ENCODE assay signal across 14 mouse cellular contexts in the genomic region with DNA sequence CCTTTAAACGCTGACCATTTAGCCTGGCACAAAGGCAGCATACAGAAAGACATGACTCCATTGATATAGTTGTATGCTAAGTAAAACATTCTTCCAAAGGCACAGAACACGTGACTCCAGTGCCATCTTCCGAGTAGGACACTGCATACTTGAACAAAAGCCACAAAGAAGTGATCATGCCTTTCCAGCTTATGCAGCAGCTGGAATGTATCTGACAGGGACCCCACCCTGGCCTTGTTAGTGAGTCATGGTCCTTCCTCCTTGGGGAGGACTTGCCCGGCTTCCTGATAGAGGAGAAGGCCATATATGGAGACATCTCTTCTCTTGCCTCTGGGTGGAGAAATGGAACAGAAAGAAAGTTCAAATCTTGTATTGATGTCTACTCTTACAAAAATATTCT.
DNase-seq lines count a peak whose midpoint lies in the region; ATAC-seq and TF ChIP-seq lines count a peak whose summit lies in the region.
"Had no signal": no experiment of that assay in that cellular context is flagged by ENCODE, and none has a peak within 500 bp of the region (broad histone marks: within the 10 kb centered on the region; RNA-seq: fewer than 3 reads in every experiment).

No protein-coding gene starts in this region.

- no peak for ATAC-seq in lung, embryonic 14.5 days (ENCODE audit: insufficient read depth)
- ATAC-seq in forebrain, embryonic 15.5 days (replicated peaks) = no peak
- ATAC-seq in forebrain, embryonic 16.5 days = no peak
- ATAC-seq in intestine, embryonic 16.5 days = no peak

- intact Hi-C loops in heart, postnatal 36 days (cut with DNase I) = loop anchor here (5.0 to 10.0 kb wide), 4 partner anchors 44 to 749 kb away; a partner anchor contains a TSS

- H3K36me3 ChIP-seq in lung, embryonic 14.5 days (ENCODE audit: insufficient read depth) = no peaks in the 10 kb centered on the region
- H3K36me3 ChIP-seq in forebrain, embryonic 15.5 days = no peaks in the 10 kb centered on the region
- H3K36me3 ChIP-seq in forebrain, embryonic 16.5 days (ENCODE audit: control insufficient read depth, insufficient read depth) = no peaks in the 10 kb centered on the region
- no peaks in the 10 kb centered on the region for H3K36me3 ChIP-seq in intestine, embryonic 16.5 days (ENCODE audit: control insufficient read depth, insufficient read depth, low read length)
- H3K36me3 ChIP-seq: embryonic facial prominence, embryonic 12.5 days; liver, embryonic 13.5 days; midbrain, embryonic 15.5 days had no signal

- H3K27ac ChIP-seq in lung, embryonic 14.5 days (ENCODE audit: low read depth) = no peak overlapping the region
- no peak overlapping the region for H3K27ac ChIP-seq in forebrain, embryonic 15.5 days (replicated peaks)
- H3K27ac ChIP-seq in forebrain, embryonic 16.5 days (ENCODE audit: low read length) = no peak overlapping the region
- no peak overlapping the region for H3K27ac ChIP-seq in intestine, embryonic 16.5 days (ENCODE audit: low read length)
- H3K27ac ChIP-seq: embryonic facial prominence, embryonic 12.5 days; hindbrain, embryonic 14.5 days; liver, embryonic 13.5 days; midbrain, embryonic 15.5 days had no signal

- no peak overlapping the region for H3K9ac ChIP-seq in lung, embryonic 14.5 days
- H3K9ac ChIP-seq in forebrain, embryonic 15.5 days (replicated peaks) = no peak overlapping the region
- H3K9ac ChIP-seq in forebrain, embryonic 16.5 days (replicated peaks; ENCODE audit: low read depth, low read length) = no peak overlapping the region
- H3K9ac ChIP-seq in intestine, embryonic 16.5 days (ENCODE audit: low read depth, low read length) = no peak overlapping the region
- H3K9ac ChIP-seq: embryonic facial prominence, embryonic 12.5 days; hindbrain, embryonic 14.5 days; liver, embryonic 13.5 days; midbrain, embryonic 15.5 days had no signal

- H3K4me3 ChIP-seq in lung, embryonic 14.5 days (ENCODE audit: low read depth, low read length) = no peak overlapping the region
- no peak overlapping the region for H3K4me3 ChIP-seq in forebrain, embryonic 15.5 days
- H3K4me3 ChIP-seq in forebrain, embryonic 16.5 days (replicated peaks; ENCODE audit: low read length) = no peak overlapping the region
- H3K4me3 ChIP-seq in intestine, embryonic 16.5 days (ENCODE audit: low read length) = no peak overlapping the region
- H3K4me3 ChIP-seq: embryonic facial prominence, embryonic 12.5 days; liver, embryonic 13.5 days; midbrain, embryonic 15.5 days had no signal

- H3K27me3 ChIP-seq in lung, embryonic 14.5 days (ENCODE audit: insufficient read depth, low read length) = no peaks in the 10 kb centered on the region
- no peaks in the 10 kb centered on the region for H3K27me3 ChIP-seq in forebrain, embryonic 15.5 days
- H3K27me3 ChIP-seq in forebrain, embryonic 16.5 days (replicated peaks; ENCODE audit: control insufficient read depth, insufficient read depth, low read length) = no peaks in the 10 kb centered on the region
- H3K27me3 ChIP-seq in intestine, embryonic 16.5 days (replicated peaks; ENCODE audit: control insufficient read depth, insufficient read depth, low read length) = no peaks in the 10 kb centered on the region
- H3K27me3 ChIP-seq: embryonic facial prominence, embryonic 12.5 days; liver, embryonic 13.5 days; midbrain, embryonic 15.5 days had no signal

- H3K4me1 ChIP-seq in lung, embryonic 14.5 days (ENCODE audit: insufficient read depth) = no peaks in the 10 kb centered on the region
- peaks cover 17% of the 10 kb centered on the region for H3K4me1 ChIP-seq in forebrain, embryonic 15.5 days
- H3K4me1 ChIP-seq in forebrain, embryonic 16.5 days (replicated peaks; ENCODE audit: control insufficient read depth, insufficient read depth, low read length) = peaks cover 14% of the 10 kb centered on the region
- no peaks in the 10 kb centered on the region for H3K4me1 ChIP-seq in intestine, embryonic 16.5 days (ENCODE audit: control insufficient read depth, insufficient read depth, low read length)
- H3K4me1 ChIP-seq: liver, embryonic 13.5 days; midbrain, embryonic 15.5 days had no signal

- no peak for TF ChIP-seq CTCF in lung, embryonic 14.5 days (IDR thresholded peaks at IDR 0.05; ENCODE audit: low read depth)

- no peak overlapping the region for H3K4me2 ChIP-seq in lung, embryonic 14.5 days
- no peak overlapping the region for H3K4me2 ChIP-seq in forebrain, embryonic 15.5 days (replicated peaks)
- no peak overlapping the region for H3K4me2 ChIP-seq in forebrain, embryonic 16.5 days (ENCODE audit: low read length)
- no peak overlapping the region for H3K4me2 ChIP-seq in intestine, embryonic 16.5 days (ENCODE audit: low read depth, low read length)
- H3K4me2 ChIP-seq: embryonic facial prominence, embryonic 12.5 days; hindbrain, embryonic 14.5 days; liver, embryonic 13.5 days; midbrain, embryonic 15.5 days had no signal

- 76% methylated on average over 4 of the region's 4 CpGs for WGBS in lung, embryonic 14.5 days
- 84% methylated on average over 4 of the region's 4 CpGs for WGBS in forebrain, embryonic 15.5 days
- 86% methylated on average over 4 of the region's 4 CpGs for WGBS in forebrain, embryonic 16.5 days
- WGBS in intestine, embryonic 16.5 days = 59% methylated on average over 4 of the region's 4 CpGs

- DNase-seq in gastrocnemius, adult 18-20 months (ENCODE audit: low spot score) = peak; percentile 21
- no peak for DNase-seq in gastrocnemius, postnatal 10 days
- DNase-seq in lung, embryonic 14.5 days = peak; percentile 18
- DNase-seq in lung, postnatal 14 days = no peak
- DNase-seq in heart, postnatal 36 days = peak; percentile 16 to 21
- DNase-seq: liver, embryonic 13.5 days; spleen, adult 18-20 months; thymus, postnatal 25 days had no signal

- no peaks in the 10 kb centered on the region for H3K9me3 ChIP-seq in lung, embryonic 14.5 days (ENCODE audit: low read depth, low read length)
- no peaks in the 10 kb centered on the region for H3K9me3 ChIP-seq in forebrain, embryonic 15.5 days
- H3K9me3 ChIP-seq in forebrain, embryonic 16.5 days (ENCODE audit: control insufficient read depth, low read length) = no peaks in the 10 kb centered on the region
- no peaks in the 10 kb centered on the region for H3K9me3 ChIP-seq in intestine, embryonic 16.5 days (ENCODE audit: control insufficient read depth, low read length)
- H3K9me3 ChIP-seq: embryonic facial prominence, embryonic 12.5 days; liver, embryonic 13.5 days; midbrain, embryonic 15.5 days had no signal

Comparison
In these comparisons a context has a peak if more than half of its experiments do, and no peak if none do; other contexts are left out.
1. DNase-seq: peak in gastrocnemius, adult 18-20 months (single experiment), lung, embryonic 14.5 days (single experiment) and heart, postnatal 36 days (2 of 2); none in gastrocnemius, postnatal 10 days (single experiment) and lung, postnatal 14 days (single experiment).